Mouse (Mus musculus): ENCODE data around the gene Mfsd4a. TPM values are rescaled to one million over a fixed set of nuclear protein-coding genes. Genes with fewer than 3 reads are reported as not detected.

The Mfsd4a gene
- 2.3 and 3.4 TPM in 2 replicates for total RNA-seq (2017)

DNA sequence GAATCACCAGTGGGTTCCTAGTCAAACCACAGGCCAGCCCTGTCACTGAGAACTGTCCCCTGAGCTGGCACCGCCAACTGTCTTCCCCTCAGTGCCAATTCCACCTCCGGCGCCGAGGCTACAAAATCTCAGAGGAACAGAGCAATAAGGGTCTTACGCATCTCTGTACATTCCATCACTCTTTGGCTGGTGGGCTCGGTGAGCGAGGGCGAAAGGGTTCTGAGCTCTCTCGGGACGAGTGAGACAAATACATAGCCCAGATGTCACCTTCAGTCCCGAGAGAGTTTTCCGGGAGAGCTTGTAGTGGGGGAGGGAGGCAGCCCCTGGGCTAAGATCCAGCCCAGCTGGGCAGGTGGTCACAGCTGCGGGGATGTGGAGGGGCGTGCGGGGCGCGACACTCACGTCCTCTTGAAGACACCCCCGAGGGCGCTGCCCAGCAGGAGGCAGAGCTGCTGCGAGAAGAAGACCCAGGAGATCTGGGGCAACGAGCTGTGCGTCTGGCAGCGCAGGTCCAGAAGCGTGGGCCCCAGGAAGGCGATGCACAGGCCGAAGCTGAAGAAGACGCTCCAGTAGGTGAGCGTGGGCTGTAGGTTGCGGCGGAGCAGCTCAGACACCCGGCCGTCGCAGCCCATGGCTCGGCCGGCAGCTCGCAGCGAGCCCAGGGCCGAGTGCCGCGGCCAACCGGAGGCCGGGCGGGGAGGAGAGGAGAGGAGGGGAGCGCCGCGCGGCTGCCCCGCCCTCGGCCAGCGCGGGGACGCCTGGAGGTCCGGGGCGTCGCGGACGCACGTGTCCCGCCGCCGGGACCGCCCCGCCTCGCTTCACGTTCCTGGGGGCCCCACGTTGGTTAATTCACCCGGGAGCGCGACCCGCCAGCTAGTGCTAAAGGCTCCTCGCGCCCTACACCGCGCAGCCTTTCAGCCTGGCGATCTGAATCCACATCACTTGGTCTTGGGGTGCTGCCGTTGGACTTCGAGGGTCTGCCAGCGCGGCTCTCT, at the start of gene Mfsd4a:
Gene Mfsd4a, minus strand, starts transcription at position 802 of the 995 bp plus-strand sequence.
- no peak for ATAC-seq (ENCODE audit: extremely low read depth, insufficient number of reproducible peaks, low FRiP score, poor library complexity, severe bottlenecking)

DNA sequence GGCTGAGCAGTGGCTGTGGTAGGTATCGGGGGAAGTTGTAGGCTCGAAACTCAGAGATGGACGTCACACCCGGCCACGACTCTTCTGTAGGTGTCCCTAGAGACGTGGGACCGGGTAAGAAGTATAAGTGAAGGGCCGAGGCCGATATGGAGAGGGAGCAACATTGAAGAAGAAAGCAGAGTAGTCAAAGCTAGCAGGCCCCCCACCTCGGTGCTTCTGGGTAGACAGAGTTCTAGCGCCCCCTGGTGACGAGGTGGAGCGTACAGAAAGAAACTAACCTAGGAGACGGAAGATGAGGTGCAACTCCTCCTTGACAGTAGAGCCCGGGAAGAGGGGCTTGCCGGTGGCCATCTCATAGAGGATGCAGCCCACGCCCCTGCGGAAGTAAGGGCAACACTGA, 48.7 kb upstream of the Mfsd4a start:
- no peak for ATAC-seq (ENCODE audit: extremely low read depth, insufficient number of reproducible peaks, low FRiP score, poor library complexity, severe bottlenecking)

DNA sequence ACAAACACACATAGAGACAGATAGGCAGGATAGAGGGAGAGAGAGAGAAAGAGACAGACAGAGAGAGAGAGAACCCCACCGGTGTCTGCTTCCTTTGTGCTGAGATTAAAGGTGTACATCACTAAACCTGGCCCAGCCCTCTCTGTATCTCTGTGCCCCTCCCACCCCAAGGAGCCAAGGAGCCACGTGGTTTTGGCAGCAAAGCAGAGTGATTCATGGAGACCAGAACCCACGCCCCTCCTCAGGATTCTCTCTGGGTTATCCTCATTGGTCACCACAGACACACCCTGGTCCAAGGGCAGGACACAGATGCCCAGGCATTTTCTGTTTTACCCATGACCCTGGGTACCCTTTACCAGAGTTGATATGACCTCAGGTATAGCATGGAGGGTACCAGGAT, 45.2 kb upstream of the Mfsd4a start:
- ATAC-seq (ENCODE audit: extremely low read depth, insufficient number of reproducible peaks, low FRiP score, poor library complexity, severe bottlenecking), result no peak

DNA sequence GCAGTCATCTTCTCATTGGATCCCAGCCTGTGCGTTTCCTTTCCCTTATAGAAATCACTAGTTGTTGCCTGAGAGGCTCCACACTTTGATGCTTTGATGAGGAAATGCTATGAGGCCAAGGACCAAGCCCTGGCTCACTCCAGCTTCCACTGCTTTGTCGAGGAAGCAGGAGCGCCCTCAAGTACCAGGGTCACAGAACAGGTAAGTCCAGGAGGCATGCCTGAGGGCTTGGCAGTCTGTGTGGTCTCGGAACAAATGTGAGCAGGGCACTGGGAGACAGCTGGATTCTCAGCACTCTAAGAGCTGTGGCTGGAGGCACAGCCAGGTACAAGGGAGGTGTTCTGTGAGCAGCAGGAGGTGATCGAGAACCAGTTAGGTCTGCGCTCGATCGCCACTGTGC, 44.6 kb upstream of the Mfsd4a start:
- no peak for ATAC-seq (ENCODE audit: extremely low read depth, insufficient number of reproducible peaks, low FRiP score, poor library complexity, severe bottlenecking)

DNA sequence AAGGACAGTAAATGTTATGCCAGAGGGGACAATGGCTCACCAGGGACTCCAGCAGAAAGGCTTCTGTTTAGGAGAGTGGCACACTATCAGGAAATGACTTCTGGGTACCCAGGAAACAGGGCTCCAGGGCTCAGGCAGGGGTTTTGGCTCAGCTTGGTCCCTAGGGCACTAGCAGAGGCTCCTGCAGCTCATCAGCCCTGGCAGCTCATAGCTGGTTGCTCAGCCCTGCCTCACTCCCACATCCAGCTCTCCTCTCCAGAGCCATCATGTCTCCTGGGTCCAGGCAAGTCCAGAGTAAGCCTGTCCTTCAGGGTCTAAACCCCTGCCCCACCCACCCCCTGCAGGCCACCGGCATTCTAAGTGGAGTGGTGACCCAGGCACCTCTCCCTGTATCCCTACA, 43.5 kb upstream of the Mfsd4a start:
- no peak for ATAC-seq (ENCODE audit: extremely low read depth, insufficient number of reproducible peaks, low FRiP score, poor library complexity, severe bottlenecking)

DNA sequence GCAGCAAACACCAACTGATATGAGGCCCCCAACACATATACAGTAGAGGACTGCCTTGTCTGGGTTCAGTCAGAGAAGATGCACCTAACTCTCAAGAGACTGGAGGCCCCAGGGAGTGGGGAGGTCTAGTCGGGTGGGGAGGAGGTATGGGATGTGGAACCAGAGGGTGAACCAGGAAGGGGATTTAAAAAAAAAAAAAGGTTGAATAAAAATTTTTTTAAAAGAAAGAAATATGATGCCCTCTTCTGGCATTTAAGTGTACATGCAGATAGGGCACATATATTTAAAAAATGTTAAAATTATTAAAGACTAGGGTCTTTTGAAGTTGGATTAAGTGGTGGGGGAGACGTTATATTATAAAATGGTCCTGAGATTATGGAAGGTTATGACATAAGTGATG, 41.5 kb upstream of the Mfsd4a start:
- ATAC-seq (ENCODE audit: extremely low read depth, insufficient number of reproducible peaks, low FRiP score, poor library complexity, severe bottlenecking), result no peak

DNA sequence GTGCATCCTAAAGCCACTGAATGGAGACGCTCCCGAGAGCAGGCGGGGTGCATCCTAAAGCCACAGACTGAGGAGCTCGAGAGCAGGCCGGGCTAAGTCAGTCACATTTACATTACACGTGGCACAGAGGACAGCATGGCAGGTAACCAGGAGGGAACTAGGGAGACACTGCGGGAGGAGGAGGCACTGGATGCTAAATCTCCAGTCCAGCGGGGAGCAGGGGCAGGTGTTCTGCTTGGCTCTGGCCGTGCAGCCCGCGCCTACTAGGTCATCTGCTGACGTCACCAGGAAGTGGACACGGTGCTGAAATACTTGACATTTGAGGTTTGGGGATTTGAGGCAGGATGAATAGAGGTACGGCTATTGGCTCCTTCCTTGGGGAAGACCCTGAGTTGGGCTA, 36.5 kb upstream of the Mfsd4a start:
- no peak for ATAC-seq (ENCODE audit: extremely low read depth, insufficient number of reproducible peaks, low FRiP score, poor library complexity, severe bottlenecking)

DNA sequence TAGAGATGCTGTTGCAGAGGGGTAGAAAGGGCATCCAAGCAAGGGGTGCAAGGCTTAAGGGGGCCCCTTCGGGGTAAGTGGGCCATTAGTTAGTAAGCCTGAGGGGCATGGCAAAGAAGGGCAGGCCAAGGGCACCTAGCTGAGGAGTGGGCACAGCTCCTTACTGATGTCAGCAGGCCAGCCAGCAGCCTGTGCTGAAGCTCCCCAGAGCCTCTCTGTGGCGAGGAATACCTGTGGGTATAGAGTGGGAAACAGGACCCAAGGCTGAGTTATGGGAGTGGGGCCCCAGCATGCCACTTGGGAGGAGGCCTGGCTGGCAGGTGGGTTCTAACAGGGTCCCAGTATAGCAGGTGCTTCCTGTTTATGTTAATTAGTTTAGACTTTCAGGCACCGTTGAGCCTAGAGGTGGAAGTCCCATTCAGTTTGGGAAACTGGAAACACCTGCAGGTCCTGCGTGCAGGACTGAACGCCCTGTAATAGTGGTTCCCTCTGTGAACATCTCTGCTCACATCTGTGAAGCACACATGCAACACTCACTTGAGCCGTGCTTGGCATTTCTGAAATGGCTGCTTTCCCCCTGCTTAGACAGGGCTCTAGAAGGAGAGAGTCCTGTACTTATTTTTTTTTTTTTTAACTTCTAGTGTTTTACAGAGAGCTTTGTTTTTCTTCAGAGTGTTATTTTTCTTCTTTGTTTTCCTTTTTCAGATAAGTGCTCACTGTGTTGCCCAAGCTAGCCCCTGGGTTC, 34.3 kb upstream of the Mfsd4a start:
- ATAC-seq (ENCODE audit: extremely low read depth, insufficient number of reproducible peaks, low FRiP score, poor library complexity, severe bottlenecking), result no peak

DNA sequence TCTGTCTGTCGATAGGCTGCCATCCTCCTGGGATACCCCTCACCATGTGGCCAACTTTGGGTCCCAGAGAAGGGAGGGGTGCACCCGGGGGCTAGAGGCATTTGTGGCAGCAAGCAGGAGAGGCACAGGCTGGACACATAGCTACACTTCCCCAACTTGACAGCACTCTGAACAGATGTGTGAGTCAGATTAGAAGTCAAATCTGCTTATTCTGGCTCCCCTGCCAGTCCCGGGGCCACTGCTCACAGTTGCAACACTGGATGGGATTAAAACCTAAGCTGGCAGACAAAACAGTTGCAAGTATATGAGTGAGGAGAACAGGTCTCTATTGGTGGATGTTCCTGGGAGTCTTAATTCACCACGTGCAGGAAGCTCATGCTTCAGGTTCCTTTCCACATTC, 31.9 kb upstream of the Mfsd4a start:
- no peak for ATAC-seq (ENCODE audit: extremely low read depth, insufficient number of reproducible peaks, low FRiP score, poor library complexity, severe bottlenecking)

DNA sequence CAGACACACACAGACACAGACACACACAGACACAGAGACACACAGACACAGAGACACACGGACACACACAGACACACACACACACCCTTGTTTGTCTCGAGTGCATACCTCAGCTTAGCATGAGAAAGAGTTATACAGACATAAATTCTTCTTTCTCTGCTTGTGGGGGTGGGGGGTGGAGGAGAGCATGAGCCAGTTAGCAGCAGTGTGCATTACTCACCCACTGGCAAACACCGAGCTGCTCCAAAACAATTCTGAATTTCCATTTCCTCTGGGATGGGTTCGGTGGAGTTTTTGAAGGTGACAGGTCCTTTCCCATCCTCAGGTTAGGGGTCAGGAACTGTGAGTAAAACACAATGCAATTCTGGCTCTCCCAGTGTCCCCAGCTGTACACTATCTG, 31.2 kb upstream of the Mfsd4a start:
- ATAC-seq (ENCODE audit: extremely low read depth, insufficient number of reproducible peaks, low FRiP score, poor library complexity, severe bottlenecking), result no peak

DNA sequence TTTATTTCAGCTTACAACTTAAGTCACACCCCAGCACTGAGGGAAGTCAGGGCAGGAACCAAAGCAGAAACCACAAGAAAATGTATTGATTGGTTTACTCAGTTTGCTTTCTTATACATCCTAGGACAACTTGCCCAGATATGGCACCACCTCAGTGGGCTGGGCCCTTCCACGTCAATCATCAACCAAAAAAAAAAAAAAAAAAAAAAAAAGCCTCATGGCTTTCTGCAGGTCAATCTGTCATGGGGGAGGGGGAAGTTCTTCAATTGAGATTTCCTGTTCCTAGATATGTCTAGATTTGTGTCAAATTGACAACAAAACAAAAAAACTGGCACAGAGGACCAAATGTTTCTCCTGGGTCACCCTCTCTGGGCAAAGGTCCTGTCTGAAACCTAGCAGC, 30.2 kb upstream of the Mfsd4a start:
- no peak for ATAC-seq (ENCODE audit: extremely low read depth, insufficient number of reproducible peaks, low FRiP score, poor library complexity, severe bottlenecking)

DNA sequence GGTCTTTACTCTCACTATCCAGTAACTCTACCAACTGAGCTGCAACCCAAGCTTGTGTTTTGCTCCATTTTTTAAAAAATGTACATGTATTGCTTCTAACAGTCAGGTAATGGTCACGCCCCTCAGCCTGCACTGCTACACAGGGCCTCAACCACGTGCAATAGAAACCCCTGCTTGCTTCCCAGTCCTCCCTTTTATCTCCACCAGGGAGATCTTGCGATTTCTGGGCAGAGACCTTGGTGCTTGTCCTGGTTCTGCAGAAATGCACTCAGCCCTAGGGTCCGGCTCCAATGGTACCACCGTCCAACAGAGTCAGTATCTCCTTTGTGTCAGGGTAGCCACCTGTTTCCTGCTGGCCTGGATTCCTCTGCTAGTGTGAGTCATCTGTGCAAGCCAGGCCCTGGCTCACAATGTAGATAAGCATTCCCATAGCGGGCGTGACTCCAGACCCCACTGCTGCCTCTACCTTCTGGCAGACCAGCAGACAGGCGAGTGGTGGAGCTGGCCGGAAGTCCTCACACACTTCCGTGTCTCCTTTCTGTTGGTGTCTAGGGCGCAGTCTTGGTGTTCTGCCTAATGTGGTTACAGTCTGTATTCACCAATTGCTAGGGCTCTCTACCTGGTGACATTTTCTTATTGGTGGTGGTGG, 27.6 kb upstream of the Mfsd4a start:
- ATAC-seq (ENCODE audit: extremely low read depth, insufficient number of reproducible peaks, low FRiP score, poor library complexity, severe bottlenecking), result no peak

DNA sequence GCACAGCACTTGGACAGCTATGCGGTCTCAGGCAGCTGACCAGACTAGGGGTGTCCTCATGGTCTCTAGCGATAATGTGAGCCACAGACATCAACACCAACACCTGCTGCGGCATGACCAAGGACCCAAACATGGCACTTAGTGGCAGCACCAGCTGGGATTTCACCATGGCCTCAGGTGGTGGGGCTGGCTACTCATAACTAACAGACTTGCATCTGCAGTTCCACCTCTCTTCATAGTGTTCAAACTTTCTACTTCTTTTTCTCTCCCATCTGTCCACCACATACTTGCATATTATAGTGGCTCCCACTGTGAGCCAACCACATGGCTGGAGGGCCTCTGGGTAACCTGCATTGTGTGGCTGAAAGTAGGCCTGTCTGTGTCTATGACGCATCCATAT, 25.4 kb upstream of the Mfsd4a start:
- no peak for ATAC-seq (ENCODE audit: extremely low read depth, insufficient number of reproducible peaks, low FRiP score, poor library complexity, severe bottlenecking)

DNA sequence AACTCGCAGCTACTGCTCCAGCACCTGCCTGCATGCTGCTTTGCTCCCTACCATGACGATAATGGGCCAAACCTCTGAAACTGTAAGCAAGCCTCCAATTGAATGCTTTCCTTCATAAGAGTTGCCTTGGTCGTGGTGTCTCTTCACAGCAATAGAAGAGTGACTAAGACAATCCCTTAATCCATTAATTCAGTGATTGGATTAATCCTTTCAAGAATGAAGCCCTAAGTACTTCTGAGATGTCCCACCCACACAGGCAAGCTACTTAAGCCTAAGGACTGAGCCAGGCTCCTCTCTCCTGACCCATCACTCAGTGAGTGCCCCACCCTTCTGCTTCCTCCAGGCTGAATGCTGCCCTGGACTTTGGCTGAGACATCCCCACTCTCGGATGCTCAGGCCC, 22.4 kb upstream of the Mfsd4a start:
- ATAC-seq (ENCODE audit: extremely low read depth, insufficient number of reproducible peaks, low FRiP score, poor library complexity, severe bottlenecking), result no peak

DNA sequence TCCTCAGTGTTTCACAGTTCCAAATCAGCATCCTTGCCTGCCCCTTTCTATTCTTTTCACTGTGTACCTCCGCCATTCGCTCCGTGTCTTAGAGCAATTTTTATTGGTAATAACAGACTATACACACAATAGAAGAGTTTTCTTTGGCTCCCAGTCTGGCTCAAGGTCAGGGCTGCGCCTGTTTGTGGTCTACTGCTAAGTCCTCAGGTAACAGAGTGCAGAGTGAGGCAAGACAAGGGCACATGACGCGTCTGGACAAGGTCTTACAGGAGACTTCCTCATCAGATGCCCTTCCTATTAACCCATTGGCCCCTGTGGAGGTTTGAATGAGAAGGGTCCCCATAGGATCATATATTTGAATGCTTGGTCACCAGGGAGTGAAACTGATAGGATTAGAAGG, 21.9 kb upstream of the Mfsd4a start:
- no peak for ATAC-seq (ENCODE audit: extremely low read depth, insufficient number of reproducible peaks, low FRiP score, poor library complexity, severe bottlenecking)

DNA sequence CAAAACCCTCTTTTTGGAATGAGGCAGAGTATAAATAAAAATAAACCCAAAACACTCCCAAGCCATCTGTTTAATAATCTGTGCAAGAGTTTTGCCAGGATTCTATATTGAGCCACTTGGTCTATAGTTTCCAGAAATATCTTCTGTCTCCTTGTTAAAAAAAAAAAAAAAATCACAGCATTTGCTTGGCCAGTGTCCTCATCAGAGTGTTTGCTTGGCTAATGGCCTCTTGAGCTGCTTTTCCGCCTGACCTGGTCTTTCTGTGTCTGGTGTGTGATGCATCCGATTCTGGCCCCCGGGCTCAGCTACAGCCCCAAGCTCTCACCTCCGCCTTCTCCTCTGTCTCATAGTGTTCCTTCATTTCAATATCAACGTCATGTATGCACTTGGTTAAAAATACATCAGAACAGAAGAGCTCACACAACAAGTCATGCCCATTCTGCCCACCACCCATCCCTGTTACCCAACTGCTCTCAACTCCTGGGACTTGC, 20.4 kb upstream of the Mfsd4a start:
- ATAC-seq (ENCODE audit: extremely low read depth, insufficient number of reproducible peaks, low FRiP score, poor library complexity, severe bottlenecking), result no peak

DNA sequence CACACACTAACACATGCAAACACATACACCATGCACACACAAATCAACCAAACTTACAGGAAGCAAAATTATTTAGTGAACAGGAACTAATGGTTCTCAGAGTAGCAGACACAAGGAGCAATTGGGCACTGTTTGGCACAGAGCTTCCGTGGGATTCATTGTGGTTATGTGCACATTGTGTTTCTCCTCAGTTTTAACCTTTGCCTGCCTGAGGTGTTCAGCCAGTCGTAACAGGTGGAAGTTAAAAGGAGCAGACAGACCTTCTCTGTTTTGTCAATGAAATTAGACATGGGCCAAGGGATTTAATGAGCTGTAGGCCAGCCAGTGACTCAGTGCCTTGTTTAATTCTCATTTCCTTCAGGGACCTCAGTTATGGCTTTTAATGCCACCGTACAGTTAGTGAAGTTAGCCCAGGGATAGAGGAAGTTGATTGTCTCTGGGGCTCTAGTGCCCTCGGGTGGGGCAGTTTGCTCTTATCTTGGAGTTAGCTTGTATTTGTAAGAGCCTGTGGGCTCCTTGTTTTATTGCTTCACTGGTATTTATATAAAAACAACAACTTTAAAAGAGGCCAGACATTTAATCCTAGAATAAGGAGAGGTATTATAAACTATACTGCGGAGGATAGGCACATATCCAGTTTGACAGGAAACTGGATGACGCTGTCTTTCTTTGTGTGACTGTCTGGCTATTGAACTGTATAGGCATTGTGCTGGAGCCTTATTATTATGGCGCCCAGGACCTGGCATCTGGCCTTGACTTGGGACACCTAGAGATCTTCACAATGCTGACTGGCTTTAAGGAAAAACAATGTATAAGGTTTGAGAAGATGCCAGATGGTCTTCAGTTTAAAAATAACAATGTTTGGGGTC, 17.6 kb upstream of the Mfsd4a start:
- ATAC-seq (ENCODE audit: extremely low read depth, insufficient number of reproducible peaks, low FRiP score, poor library complexity, severe bottlenecking), result no peak

DNA sequence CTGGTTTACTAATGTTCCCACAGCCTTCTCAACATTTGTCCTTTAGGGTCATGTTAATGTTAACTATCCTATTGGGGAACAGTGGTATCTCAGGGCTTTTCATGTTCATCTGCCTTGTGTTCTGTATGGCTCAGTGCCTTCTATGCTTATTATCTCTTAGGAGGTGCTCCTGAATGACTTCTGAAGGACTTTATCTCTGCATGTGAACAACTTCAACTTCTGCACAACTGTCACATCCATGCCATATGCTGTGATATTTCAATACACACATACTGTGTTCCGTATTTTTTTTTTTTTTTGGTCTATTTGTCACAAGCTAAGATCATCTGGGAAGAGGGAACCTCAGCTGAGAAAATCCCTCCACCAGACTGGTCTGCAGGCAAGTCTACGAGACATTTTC, 10.6 kb upstream of the Mfsd4a start:
- ATAC-seq (ENCODE audit: extremely low read depth, insufficient number of reproducible peaks, low FRiP score, poor library complexity, severe bottlenecking), result no peak

DNA sequence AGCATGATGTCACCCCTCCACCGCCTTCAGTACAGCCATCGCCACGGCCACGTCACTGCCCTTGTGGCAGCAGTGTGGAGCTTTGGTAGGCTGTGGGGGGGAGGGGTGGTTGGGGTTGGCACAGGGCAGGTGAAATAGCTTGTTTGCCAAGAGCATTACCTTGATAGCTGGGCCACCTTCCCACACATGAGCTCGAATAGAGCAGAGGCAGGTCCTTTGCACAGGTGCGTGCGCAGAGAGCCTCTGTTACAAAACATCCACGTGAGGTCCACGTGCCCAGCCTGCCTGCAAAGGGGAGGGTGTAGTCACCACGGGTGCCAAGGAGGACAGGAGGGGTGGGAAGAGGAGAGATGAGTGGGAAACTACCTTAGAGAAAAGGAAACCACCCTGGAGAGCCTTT, 7.7 kb upstream of the Mfsd4a start:
- ATAC-seq (ENCODE audit: extremely low read depth, insufficient number of reproducible peaks, low FRiP score, poor library complexity, severe bottlenecking), result no peak
